Mouse (Mus musculus) neural tube, embryonic 12.5 days (tissue): ENCODE measurements around the gene Grwd1. TPM values are rescaled to one million over a fixed set of nuclear protein-coding genes. Genes with fewer than 3 reads are reported as not detected.
A peak's percentile ranks its signal among the peaks of the same experiment; 100 is the strongest.

Source experiments
- ATAC-seq: fragments of 200-750 bp; cut with Nextera tagmentation; 2 replicates; pipeline ENCODE4 v1.8.0; 2017; ENCODE audit warnings: low read depth, mild to moderate bottlenecking, moderate TSS enrichment, moderate library complexity; ENCODE audit not compliant: low FRiP score
- H3K27ac ChIP-seq: fragments of 300-500 bp; sonication (generic); 2 replicates; pipeline ENCODE4 v1.5.1; 2016
- H3K27me3 ChIP-seq: fragments of 300-500 bp; sonication (generic); replicated peaks from 2 replicates; pipeline ENCODE4 v1.6.1; 2016; ENCODE audit warnings: mild to moderate bottlenecking
- H3K36me3 ChIP-seq: fragments of 300-500 bp; sonication (generic); 2 replicates; pipeline ENCODE4 v1.6.1; 2016; ENCODE audit warnings: mild to moderate bottlenecking
- H3K4me1 ChIP-seq: fragments of 300-500 bp; sonication (generic); 2 replicates; pipeline ENCODE4 v1.6.1; 2016
- H3K4me2 ChIP-seq: fragments of 300-500 bp; sonication (generic); replicated peaks from 2 replicates; pipeline ENCODE4 v1.6.1; 2016; ENCODE audit warnings: mild to moderate bottlenecking
- H3K4me3 ChIP-seq: fragments of 300-500 bp; sonication (generic); 2 replicates; pipeline ENCODE4 v1.5.1; 2016
- H3K9ac ChIP-seq: fragments of 300-500 bp; sonication (generic); 2 replicates; pipeline ENCODE4 v1.6.1; 2016; ENCODE audit warnings: mild to moderate bottlenecking
- H3K9me3 ChIP-seq: fragments of 300-500 bp; sonication (generic); 2 replicates; pipeline ENCODE4 v1.6.1; 2016; ENCODE audit warnings: mild to moderate bottlenecking
- WGBS: fragments of 180-500 bp; shearing (Covaris S2); methylation state at CpG from one replicate; pipeline ENCODE4 v1.1.7; 2016; 5-methylcytosine and 5-hydroxymethylcytosine counted together
- polyA plus RNA-seq: library from polyadenylated mRNA; unstranded; fragments of >200 nt; fragmentation: Nextera tagmentation; extraction: Ambion mirVana; gene quantifications from 2 replicates; pipeline ENCODE4 v1.2.1, GENCODE M21; 2016

Gene Grwd1
- polyA plus RNA-seq, 1 experiment from 2014 or later: 50.7 TPM

DNA sequence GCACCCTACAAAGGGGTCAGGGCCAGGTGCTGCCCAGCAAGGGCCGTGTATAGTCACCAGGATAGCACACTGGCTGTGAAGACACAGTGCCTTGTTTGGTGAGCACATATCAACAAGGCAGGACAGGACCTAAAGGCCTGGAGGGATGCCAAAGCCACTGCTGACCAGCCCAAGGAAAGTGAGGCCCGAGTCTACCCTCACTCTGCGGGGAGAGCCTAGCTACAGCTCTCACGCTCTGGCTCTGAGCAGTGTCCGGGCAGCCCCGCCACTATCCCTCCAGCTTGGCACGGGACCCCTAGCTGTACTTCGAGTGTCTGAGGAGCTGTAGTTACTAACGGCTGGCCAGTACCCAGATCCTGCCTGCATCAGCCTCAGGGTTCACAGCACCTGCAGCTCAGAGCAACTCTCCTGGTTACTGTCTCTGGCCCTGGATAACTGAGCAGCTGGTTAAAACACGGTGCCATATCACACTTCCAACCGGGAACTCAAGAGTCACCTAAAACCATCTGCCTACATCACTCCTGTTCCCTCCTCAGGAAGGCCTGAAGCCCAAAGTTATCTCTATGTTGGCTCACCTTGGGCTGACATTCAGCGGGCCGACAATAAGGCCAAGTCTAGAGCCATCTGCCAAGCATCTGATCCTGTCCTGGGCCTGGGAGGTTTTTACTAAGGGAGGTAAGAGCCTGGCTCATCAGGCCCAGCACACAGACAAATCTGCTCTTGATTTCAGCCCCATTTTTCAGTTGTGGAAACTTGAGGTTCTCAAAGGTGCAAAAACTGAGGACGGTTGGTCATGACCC, 21.3 kb downstream of the Grwd1 start:
- WGBS: 88% methylated on average over 14 of the region's 14 CpGs
- no peaks in the 10 kb centered on the region for H3K9me3 ChIP-seq
- peaks cover 16% of the 10 kb centered on the region for H3K4me1 ChIP-seq
- H3K36me3 ChIP-seq: peaks cover 68% of the 10 kb centered on the region
- ATAC-seq: no peak
- H3K4me2 ChIP-seq: no peak overlapping the region
- H3K27me3 ChIP-seq: no peaks in the 10 kb centered on the region
- no peak overlapping the region for H3K27ac ChIP-seq
- H3K9ac ChIP-seq: no peak overlapping the region
- H3K4me3 ChIP-seq: no peak overlapping the region

DNA sequence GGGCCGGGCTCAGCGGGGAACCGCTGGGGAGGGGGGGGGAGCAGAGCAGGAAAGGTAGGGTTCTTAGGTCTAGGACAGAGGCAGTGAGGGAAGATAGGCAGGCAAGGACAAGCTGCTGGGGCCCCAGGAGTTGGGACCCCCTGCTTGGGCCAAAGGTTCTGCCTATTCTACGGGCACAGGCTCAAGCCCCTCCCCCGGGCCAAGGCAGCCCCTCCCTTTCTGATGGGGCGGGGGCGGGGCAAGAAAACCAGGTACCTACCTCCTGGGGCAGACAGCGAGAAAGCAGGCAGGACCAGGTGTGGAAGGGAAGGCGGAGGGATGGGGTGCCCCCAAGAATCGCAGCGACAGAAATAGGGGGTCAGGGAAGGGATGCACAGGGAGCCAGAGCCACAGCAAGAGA, 22.3 kb downstream of the Grwd1 start:
- H3K4me2 ChIP-seq: no peak overlapping the region
- no peak overlapping the region for H3K4me3 ChIP-seq
- H3K27me3 ChIP-seq: no peaks in the 10 kb centered on the region
- 52% methylated on average over 8 of the region's 11 CpGs for WGBS
- H3K9me3 ChIP-seq: no peaks in the 10 kb centered on the region
- H3K36me3 ChIP-seq: peaks cover 79% of the 10 kb centered on the region
- peaks cover 16% of the 10 kb centered on the region for H3K4me1 ChIP-seq
- no peak overlapping the region for H3K27ac ChIP-seq
- no peak for ATAC-seq
- no peak overlapping the region for H3K9ac ChIP-seq

DNA sequence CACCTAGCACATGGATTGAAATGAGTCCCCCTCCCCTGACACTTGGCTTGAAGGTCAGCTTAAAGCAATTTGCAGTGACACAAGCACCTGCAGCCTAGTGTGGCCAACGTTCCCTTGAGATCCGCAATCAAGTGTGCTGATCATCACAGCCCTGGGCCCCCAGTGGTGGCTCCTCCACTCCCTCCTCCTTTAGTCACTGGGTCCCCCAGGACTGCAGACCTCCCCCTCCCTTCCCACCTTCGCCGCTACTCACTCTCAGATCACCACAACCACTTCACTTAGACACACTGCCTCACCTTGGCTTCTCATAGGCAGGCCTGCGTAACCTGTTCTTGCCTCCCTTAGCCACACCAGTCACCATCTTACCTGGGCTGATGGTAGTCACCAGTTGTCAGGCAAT, 24.8 kb downstream of the Grwd1 start:
- Histone ChIP-seq H3K9ac (no peak overlapping the region), H3K4me2 (no peak overlapping the region), H3K4me3 (no peak overlapping the region), H3K4me1 (no peaks in the 10 kb centered on the region), H3K27me3 (no peaks in the 10 kb centered on the region), H3K27ac (no peak overlapping the region), H3K36me3 (peaks cover 80% of the 10 kb centered on the region), H3K9me3 (no peaks in the 10 kb centered on the region)
- 63% methylated on average over 5 of the region's 5 CpGs for WGBS
- no peak for ATAC-seq

DNA sequence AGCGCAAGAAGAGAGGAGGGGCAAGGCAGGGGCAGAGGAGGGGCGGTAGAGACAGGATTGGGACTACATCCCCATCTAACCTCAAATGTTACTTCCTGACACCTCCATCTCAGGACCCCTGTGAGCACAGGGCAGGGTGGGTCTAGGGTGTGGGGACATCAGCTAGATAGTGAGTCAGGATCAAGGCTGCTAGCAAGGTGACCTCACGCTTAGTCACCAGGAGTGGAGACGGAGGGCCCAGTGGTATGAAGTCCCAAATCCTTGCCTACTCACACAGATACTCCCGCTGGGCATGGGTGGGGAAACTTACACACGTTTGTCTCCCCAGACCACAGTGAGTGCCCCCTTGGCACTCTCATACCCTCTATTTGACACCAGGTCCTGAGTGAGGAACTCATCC, 28.2 kb downstream of the Grwd1 start:
- H3K4me3 ChIP-seq: no peak overlapping the region
- H3K27ac ChIP-seq: no peak overlapping the region
- no peaks in the 10 kb centered on the region for H3K9me3 ChIP-seq
- H3K36me3 ChIP-seq: peaks cover 58% of the 10 kb centered on the region
- ATAC-seq: no peak
- WGBS: 94% methylated on average over 6 of the region's 6 CpGs
- H3K27me3 ChIP-seq: peaks cover 19% of the 10 kb centered on the region
- H3K4me2 ChIP-seq: no peak overlapping the region
- H3K4me1 ChIP-seq: peaks cover 15% of the 10 kb centered on the region
- no peak overlapping the region for H3K9ac ChIP-seq

DNA sequence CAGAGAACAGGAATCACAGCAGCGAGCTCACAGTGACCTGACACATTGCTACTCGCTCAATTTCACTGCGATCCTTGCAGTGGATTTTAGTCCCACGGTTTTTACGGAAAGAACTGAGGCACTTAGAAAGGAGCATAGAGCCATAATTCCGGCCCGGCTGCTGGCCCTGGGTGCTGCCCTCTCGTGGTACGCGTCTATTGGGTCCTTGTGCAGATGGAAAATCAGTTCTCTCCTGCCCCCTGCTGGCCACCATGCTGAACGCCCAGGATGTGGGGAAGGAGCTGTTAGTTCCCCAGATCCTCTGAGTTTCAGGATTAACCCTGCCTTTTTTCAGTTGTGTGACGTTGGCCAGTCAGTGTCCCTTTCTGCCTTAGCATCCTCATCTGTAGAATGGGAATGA, 29.4 kb downstream of the Grwd1 start:
- peaks cover 52% of the 10 kb centered on the region for H3K36me3 ChIP-seq
- ATAC-seq: peak; percentile 39
- no peak overlapping the region for H3K4me3 ChIP-seq
- peaks cover 21% of the 10 kb centered on the region for H3K4me1 ChIP-seq
- no peaks in the 10 kb centered on the region for H3K9me3 ChIP-seq
- H3K4me2 ChIP-seq: no peak overlapping the region
- no peak overlapping the region for H3K9ac ChIP-seq
- no peak overlapping the region for H3K27ac ChIP-seq
- H3K27me3 ChIP-seq: peaks cover 31% of the 10 kb centered on the region
- WGBS: 4% methylated on average over 12 of the region's 12 CpGs

DNA sequence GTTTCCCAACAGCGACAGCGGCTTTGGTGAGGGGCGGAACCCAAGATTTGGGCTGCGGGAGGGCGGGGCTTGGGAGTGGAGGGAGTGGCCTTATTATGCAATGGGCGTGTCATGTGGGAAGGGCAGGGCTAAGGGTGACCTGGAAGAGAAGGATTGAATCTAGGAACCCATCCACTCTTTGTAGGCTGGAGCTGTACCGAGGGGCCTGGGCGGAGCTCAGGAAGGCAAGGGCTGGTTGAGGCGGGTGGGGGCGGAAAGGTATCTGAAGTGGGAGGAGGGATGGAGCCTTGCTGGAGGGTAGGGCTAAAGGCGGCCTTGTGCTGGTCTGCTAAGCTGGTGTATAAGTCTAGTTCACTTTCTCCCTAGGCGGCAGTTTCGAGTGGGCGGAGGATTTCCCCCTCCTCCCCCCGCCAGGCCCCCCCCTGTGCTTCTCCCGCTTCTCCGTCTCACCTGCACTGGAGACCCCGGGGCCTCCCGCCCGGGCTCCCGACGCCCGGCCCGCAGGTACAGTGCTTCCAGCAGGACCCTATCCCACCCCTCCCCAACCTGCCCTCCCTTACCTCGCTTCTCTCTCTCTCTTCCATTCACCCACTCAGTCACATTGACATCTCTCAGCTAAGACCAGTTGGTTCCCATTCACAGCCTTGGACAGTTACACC, 30.1 kb downstream of the Grwd1 start:
- Histone ChIP-seq H3K36me3 (peaks cover 56% of the 10 kb centered on the region), H3K9me3 (no peaks in the 10 kb centered on the region), H3K4me2 (peak overlapping the region; percentile 20), H3K27ac (no peak overlapping the region), H3K4me3 (no peak overlapping the region), H3K27me3 (peaks cover 36% of the 10 kb centered on the region), H3K9ac (0 out of 2 replicates have a peak overlapping the region, but pooled peaks have one; percentile 8), H3K4me1 (peaks cover 21% of the 10 kb centered on the region)
- ATAC-seq: no peak
- 19% methylated on average over 24 of the region's 25 CpGs for WGBS

DNA sequence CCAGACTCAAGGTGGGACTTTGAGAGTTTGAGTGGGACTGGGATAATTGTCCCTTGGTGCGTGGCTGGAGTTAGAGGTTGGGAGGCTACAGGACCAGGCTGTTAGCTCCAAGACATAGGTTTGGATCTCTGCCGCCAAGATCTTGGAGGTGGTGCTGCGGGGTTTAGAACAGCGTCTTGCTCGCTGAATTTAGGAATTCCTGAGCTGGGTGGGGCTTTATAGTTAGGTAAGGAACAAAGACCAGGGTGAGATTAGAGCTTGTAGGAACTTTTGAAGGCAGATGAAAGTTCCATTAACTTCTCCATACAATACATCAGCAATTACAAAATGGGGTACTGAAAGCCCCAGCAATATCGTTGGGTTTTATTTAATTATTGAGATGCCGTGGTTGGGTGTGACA, 30.7 kb downstream of the Grwd1 start:
- peaks cover 63% of the 10 kb centered on the region for H3K36me3 ChIP-seq
- no peaks in the 10 kb centered on the region for H3K9me3 ChIP-seq
- no peak for ATAC-seq
- H3K4me2 ChIP-seq: no peak overlapping the region
- H3K27me3 ChIP-seq: peaks cover 42% of the 10 kb centered on the region
- no peak overlapping the region for H3K4me3 ChIP-seq
- 38% methylated on average over 7 of the region's 7 CpGs for WGBS
- no peak overlapping the region for H3K9ac ChIP-seq
- peaks cover 21% of the 10 kb centered on the region for H3K4me1 ChIP-seq
- no peak overlapping the region for H3K27ac ChIP-seq

DNA sequence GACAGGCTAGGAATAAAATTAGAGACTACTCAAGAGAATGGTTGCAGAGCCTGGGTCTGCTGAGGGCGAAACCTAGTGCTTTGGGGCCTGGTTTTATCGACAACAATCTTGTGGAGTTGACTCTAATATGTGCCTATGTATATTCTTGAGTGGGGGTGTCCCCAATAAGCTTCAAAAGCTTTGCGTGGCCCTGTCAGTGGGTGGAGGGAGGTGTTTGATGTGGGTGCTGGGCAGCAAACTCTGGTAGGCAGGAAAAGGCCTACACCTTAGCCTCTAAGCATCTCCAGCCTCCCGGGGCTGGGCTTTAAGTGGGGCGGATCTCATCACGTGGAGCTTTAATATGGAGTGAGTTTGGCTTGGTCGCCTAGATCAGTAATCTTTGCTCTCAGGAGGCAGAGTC, 31.8 kb downstream of the Grwd1 start:
- Histone ChIP-seq H3K27ac (no peak overlapping the region), H3K4me3 (no peak overlapping the region), H3K9me3 (no peaks in the 10 kb centered on the region), H3K4me2 (peak overlapping the region; percentile 70), H3K27me3 (peaks cover 51% of the 10 kb centered on the region), H3K4me1 (peaks cover 21% of the 10 kb centered on the region), H3K36me3 (peaks cover 68% of the 10 kb centered on the region), H3K9ac (0 out of 2 replicates have a peak overlapping the region, but pooled peaks have one; percentile 59)
- no peak for ATAC-seq
- 53% methylated on average over 7 of the region's 7 CpGs for WGBS

DNA sequence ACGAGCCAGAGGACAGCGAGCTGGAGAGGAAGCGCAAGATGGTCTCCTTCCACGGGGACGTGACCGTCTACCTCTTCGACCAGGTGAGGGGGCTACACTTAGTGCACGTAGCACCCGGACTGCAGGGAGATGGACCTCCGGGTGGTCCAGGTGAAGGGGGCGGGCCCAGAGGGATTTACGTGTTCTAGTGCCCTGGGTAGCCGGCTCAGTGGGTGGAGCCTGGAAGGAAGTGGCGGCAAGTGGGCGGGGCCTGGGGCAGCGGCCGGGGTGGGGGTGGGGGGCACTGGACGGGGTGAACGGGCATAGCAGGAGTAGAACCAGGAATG, 32.3 kb downstream of the Grwd1 start:
- H3K27ac ChIP-seq: no peak overlapping the region
- H3K36me3 ChIP-seq: peaks cover 68% of the 10 kb centered on the region
- H3K27me3 ChIP-seq: peaks cover 54% of the 10 kb centered on the region
- no peak for ATAC-seq
- no peaks in the 10 kb centered on the region for H3K9me3 ChIP-seq
- peak overlapping the region; percentile 70 for H3K4me2 ChIP-seq
- H3K4me1 ChIP-seq: peaks cover 21% of the 10 kb centered on the region
- peak overlapping the region; percentile 36 for H3K4me3 ChIP-seq
- peak overlapping the region; percentile 59 for H3K9ac ChIP-seq
- 4% methylated on average over 19 of the region's 19 CpGs for WGBS

DNA sequence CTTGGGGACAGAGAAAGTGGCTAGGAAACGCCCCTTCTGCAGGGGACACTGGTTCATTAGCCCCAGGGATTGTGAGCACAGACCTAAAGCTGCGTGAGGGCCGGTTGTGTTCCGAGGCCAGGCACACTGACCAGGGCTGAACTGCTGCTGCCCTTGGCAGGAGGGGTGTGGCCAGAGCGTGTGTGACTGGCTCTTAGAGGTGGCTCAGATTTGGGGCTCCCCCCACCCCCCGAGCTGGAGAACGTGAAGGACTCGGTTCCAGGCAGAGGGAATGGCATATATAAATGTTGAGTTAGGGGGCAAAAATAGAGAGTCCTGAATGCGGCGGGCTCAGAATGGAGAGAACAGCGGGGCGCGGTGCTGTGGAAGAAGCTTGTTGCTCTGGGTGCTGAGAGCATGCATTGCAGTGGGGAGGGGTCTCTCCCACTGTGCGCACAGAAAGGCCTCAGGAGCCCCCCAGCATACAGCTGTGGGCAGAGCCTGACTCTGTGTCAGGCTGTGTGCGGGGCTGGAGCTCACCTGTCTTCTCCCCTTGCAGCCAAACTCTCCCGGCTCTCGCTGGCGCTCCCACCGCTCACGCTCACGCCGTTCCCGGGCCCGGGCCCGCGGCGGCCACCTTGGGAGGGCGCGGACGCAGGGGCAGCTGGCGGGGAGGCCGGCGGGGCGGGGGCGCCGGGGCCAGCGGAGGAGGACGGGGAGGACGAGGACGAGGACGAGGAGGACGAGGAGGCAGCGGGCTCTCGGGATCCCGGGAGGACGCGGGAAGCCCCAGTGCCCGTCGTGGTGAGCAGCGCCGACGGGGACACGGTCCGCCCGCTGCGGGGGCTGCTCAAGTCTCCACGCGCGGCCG, 32.9 kb downstream of the Grwd1 start:
- Histone ChIP-seq H3K9ac (peak overlapping the region; percentile 59), H3K27me3 (peaks cover 54% of the 10 kb centered on the region), H3K27ac (no peak overlapping the region), H3K9me3 (no peaks in the 10 kb centered on the region), H3K4me2 (peak overlapping the region; percentile 70), H3K36me3 (peaks cover 68% of the 10 kb centered on the region), H3K4me3 (peak overlapping the region; percentile 36), H3K4me1 (peaks cover 21% of the 10 kb centered on the region)
- WGBS: 2% methylated on average over 57 of the region's 60 CpGs
- no peak for ATAC-seq

DNA sequence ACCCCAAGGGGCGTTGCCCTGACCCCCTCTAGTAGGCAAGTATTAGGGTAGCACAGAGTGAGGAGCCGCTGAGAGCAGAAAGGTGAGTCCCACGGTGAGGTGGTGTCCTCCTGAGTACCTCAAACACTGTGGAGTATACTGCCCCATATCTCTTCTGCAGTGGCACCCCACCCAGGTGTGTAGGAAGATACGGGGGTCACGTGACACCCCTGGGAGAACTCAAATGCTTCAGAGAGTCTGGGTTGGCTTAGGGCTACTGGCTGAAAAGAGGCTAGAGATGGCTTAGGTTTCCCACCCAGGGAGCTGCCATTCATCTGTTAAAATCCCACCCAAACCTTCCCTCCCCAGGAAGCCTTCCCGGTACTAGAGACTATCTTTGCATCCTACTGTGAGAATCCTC, 33.8 kb downstream of the Grwd1 start:
- Histone ChIP-seq H3K4me3 (no peak overlapping the region), H3K4me1 (peaks cover 21% of the 10 kb centered on the region), H3K9ac (no peak overlapping the region), H3K27ac (no peak overlapping the region), H3K27me3 (peaks cover 54% of the 10 kb centered on the region), H3K4me2 (peak overlapping the region; percentile 70; the same call in 1 of the 2 replicates), H3K9me3 (no peaks in the 10 kb centered on the region), H3K36me3 (peaks cover 68% of the 10 kb centered on the region)
- 39% methylated on average over 6 of the region's 6 CpGs for WGBS
- ATAC-seq: no peak

DNA sequence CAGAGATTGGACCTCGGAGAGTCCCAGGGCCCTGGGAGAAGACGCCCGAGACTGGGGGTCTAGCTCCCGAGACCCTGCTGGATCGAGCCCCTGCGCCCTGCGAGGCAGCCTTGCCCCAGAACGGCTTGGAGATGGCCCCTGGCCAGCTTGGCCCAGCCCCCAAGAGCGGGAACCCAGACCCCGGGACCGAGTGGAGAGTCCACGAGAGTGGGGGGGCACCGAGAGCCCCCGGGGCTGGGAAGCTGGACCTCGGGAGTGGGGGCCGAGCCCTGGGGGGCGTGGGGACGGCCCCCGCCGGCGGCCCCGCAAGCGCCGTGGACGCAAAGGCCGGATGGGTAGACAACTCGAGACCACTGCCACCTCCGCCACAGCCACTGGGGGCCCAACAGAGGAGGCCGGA, 35.8 kb downstream of the Grwd1 start:
- Histone ChIP-seq H3K27ac (no peak overlapping the region), H3K4me3 (no peak overlapping the region), H3K9ac (no peak overlapping the region), H3K27me3 (peaks cover 54% of the 10 kb centered on the region), H3K4me2 (no peak overlapping the region), H3K9me3 (no peaks in the 10 kb centered on the region), H3K4me1 (peaks cover 21% of the 10 kb centered on the region), H3K36me3 (peaks cover 75% of the 10 kb centered on the region)
- WGBS: 98% methylated on average over 29 of the region's 29 CpGs
- ATAC-seq: no peak
